Mouse (Mus musculus): ENCODE measurements at regions not wholly inside any gene's neighbourhood (a gene's known extent, or its start where the extent isn't known, plus 50 kb on each side); places are given as distances from the start of the nearest gene placed in this dataset.

DNA sequence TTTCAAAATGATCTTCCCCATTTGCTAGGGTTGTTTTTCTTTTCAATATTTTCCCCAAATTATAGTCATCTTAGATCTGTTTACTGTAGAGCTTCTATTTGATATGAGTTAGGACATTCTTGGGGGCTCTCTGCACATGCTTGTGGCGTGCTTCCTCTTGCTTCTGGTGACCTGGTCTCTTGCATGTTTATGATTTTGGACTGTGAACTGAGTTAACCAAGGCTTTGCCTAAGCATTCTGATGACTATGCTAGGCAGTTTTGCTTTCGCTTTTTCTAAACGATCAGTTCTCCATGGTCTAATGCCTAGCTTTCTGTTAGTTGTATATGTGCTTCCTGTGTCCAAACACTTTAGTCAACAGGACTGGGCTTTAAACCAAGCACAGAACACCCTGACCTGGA lies 339.4 kb upstream of the Sphkap start:
- Histone ChIP-seq H3K27ac (replicated peaks; ENCODE audit: low read depth, low read length) (no peak overlapping the region), H3K9me3 (replicated peaks; ENCODE audit: control insufficient read depth, low read length) (no peaks in the 10 kb centered on the region), H3K4me3 (ENCODE audit: low read depth, low read length) (no peak overlapping the region), H3K4me1 (ENCODE audit: control insufficient read depth, insufficient read depth, low read length) (no peaks in the 10 kb centered on the region), H3K27me3 (ENCODE audit: control insufficient read depth, insufficient read depth, low read length) (no peaks in the 10 kb centered on the region), H3K4me2 (ENCODE audit: low read depth, low read length) (no peak overlapping the region), H3K36me3 (replicated peaks; ENCODE audit: control insufficient read depth, insufficient read depth, low read depth, low read length) (no peaks in the 10 kb centered on the region), H3K9ac (replicated peaks; ENCODE audit: low read length) (no peak overlapping the region)
- WGBS, result 94% methylated on average over 3 of the region's 3 CpGs
- DNase-seq (ENCODE audit: low spot score) (no peak), ATAC-seq (replicated peaks; ENCODE audit: insufficient number of reproducible peaks, low FRiP score, low TSS enrichment, low read depth) (no peak)

DNA sequence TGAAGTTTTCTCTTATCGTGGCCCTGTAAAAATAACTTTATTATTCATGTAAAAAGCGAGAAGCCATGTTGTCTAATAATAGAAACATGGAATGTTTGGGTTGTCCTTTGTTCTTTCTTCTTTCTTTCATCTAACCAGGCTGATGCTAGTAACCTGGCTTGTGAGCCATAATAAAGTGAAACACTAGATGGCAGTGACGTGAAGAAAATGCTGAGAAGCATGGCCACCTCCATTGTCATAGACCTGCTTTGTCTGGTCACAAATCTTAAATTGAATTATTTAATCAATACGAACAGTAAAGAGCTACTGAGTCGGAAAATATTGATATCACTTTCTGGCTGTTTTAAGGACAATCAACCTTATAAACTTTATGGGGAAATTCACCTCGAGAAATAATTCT lies 338.0 kb upstream of the Sphkap start:
- H3K9ac ChIP-seq (replicated peaks; ENCODE audit: low read length), result no peak overlapping the region
- no peaks in the 10 kb centered on the region for H3K27me3 ChIP-seq (ENCODE audit: control insufficient read depth, insufficient read depth, low read length)
- no peak overlapping the region for H3K4me3 ChIP-seq (ENCODE audit: low read depth, low read length)
- H3K36me3 ChIP-seq (replicated peaks; ENCODE audit: control insufficient read depth, insufficient read depth, low read depth, low read length), result no peaks in the 10 kb centered on the region
- H3K27ac ChIP-seq (replicated peaks; ENCODE audit: low read depth, low read length), result no peak overlapping the region
- ATAC-seq (replicated peaks; ENCODE audit: insufficient number of reproducible peaks, low FRiP score, low TSS enrichment, low read depth) (no peak), DNase-seq (ENCODE audit: low spot score) (peak; percentile 83)
- H3K4me2 ChIP-seq (ENCODE audit: low read depth, low read length), result no peak overlapping the region
- H3K4me1 ChIP-seq (ENCODE audit: control insufficient read depth, insufficient read depth, low read length), result no peaks in the 10 kb centered on the region
- H3K9me3 ChIP-seq (replicated peaks; ENCODE audit: control insufficient read depth, low read length), result no peaks in the 10 kb centered on the region
- WGBS, result 30% methylated on average over 6 of the region's 6 CpGs

DNA sequence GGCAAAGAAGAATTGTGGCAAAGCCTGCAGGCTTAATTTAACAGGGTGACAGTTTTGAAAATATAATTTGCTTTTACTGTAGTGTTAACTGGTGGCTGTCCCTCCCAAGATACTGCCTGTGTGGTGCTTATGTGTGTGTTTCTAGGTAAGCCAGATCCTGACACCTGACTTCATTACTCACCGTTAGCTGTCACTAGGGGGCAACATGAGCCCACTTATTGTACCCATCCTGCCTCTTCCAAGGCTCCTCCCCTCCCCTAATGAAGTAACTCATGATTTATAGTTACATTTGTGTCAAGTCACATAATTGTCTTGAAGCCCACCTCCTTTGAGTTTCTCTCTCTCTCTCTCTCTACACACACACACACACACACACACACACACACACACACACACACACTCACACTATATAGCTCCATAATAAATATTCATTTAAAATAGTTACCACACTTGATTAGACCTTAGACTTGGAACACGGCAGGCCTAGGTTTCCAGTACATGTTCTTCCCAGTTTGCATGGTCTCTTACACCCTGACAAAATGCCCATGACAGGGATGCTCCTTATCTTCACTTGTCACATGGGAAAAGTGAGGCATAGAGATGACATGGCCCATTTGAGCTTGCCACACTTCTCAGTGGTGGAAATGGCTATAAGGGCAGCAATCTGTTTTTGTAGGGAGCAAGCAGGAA lies 328.6 kb upstream of the Sphkap start:
- peak; percentile 70 for DNase-seq (ENCODE audit: low spot score)
- no peak for ATAC-seq (replicated peaks; ENCODE audit: insufficient number of reproducible peaks, low FRiP score, low TSS enrichment, low read depth)
- Histone ChIP-seq H3K4me1 (ENCODE audit: control insufficient read depth, insufficient read depth, low read length) (no peaks in the 10 kb centered on the region), H3K9me3 (replicated peaks; ENCODE audit: control insufficient read depth, low read length) (no peaks in the 10 kb centered on the region), H3K27me3 (ENCODE audit: control insufficient read depth, insufficient read depth, low read length) (no peaks in the 10 kb centered on the region), H3K27ac (replicated peaks; ENCODE audit: low read depth, low read length) (no peak overlapping the region), H3K4me3 (ENCODE audit: low read depth, low read length) (no peak overlapping the region), H3K36me3 (replicated peaks; ENCODE audit: control insufficient read depth, insufficient read depth, low read depth, low read length) (no peaks in the 10 kb centered on the region), H3K4me2 (ENCODE audit: low read depth, low read length) (no peak overlapping the region), H3K9ac (replicated peaks; ENCODE audit: low read length) (no peak overlapping the region)
- WGBS, result 42% methylated on average over 2 of the region's 2 CpGs

GRCm38 (mm10) chr1:83731682-83732081 lies 323.7 kb upstream of the Sphkap start:
- no peak for ATAC-seq (replicated peaks; ENCODE audit: insufficient number of reproducible peaks, low FRiP score, low TSS enrichment, low read depth)
- no peaks in the 10 kb centered on the region for H3K27me3 ChIP-seq (ENCODE audit: control insufficient read depth, insufficient read depth, low read length)
- H3K9me3 ChIP-seq (replicated peaks; ENCODE audit: control insufficient read depth, low read length), result no peaks in the 10 kb centered on the region
- H3K36me3 ChIP-seq (replicated peaks; ENCODE audit: control insufficient read depth, insufficient read depth, low read depth, low read length), result no peaks in the 10 kb centered on the region
- H3K4me3 ChIP-seq (ENCODE audit: low read depth, low read length), result no peak overlapping the region
- no peak overlapping the region for H3K4me2 ChIP-seq (ENCODE audit: low read depth, low read length)
- WGBS, result 65% methylated on average over 1 of the region's 1 CpGs
- no peaks in the 10 kb centered on the region for H3K4me1 ChIP-seq (ENCODE audit: control insufficient read depth, insufficient read depth, low read length)
- DNase-seq (ENCODE audit: low spot score), result no peak
- no peak overlapping the region for H3K27ac ChIP-seq (replicated peaks; ENCODE audit: low read depth, low read length)
- H3K9ac ChIP-seq (replicated peaks; ENCODE audit: low read length), result no peak overlapping the region

GRCm38 (mm10) chr1:83728810-83729209 lies 320.8 kb upstream of the Sphkap start:
- no peak for DNase-seq (ENCODE audit: low spot score)
- no peak for ATAC-seq (replicated peaks; ENCODE audit: insufficient number of reproducible peaks, low FRiP score, low TSS enrichment, low read depth)
- H3K9me3 ChIP-seq (replicated peaks; ENCODE audit: control insufficient read depth, low read length), result no peaks in the 10 kb centered on the region
- H3K36me3 ChIP-seq (replicated peaks; ENCODE audit: control insufficient read depth, insufficient read depth, low read depth, low read length), result no peaks in the 10 kb centered on the region
- H3K4me2 ChIP-seq (ENCODE audit: low read depth, low read length), result no peak overlapping the region
- WGBS, result 77% methylated on average over 6 of the region's 6 CpGs
- no peak overlapping the region for H3K27ac ChIP-seq (replicated peaks; ENCODE audit: low read depth, low read length)
- H3K27me3 ChIP-seq (ENCODE audit: control insufficient read depth, insufficient read depth, low read length), result no peaks in the 10 kb centered on the region
- H3K9ac ChIP-seq (replicated peaks; ENCODE audit: low read length), result no peak overlapping the region
- no peak overlapping the region for H3K4me3 ChIP-seq (ENCODE audit: low read depth, low read length)
- H3K4me1 ChIP-seq (ENCODE audit: control insufficient read depth, insufficient read depth, low read length), result no peaks in the 10 kb centered on the region

- ATAC-seq (replicated peaks; ENCODE audit: insufficient number of reproducible peaks, low FRiP score, low TSS enrichment, low read depth) (no peak), DNase-seq (ENCODE audit: low spot score) (no peak)
Observed at GRCm38 (mm10) chr1:83727938-83728337, 319.9 kb upstream of the Sphkap start.

DNA sequence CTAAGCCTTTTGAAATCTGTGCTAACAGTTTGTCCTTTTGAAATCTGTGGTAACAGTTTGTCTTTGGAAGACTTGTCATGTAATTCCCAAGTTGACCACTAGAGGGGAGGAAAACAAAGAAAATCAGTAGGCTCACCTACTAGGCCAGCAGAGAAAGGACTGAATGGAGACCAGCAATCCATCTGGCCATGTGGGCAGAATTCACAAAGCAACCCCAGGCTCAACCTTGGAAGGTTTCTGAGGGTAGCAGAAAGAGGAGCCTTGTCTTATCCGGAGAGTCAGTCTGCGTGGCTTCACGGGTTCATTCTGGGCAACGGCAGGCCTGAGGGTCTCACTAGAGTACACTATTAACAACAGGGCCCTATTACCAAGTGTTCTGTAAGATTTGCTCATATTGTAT lies 319.2 kb upstream of the Sphkap start:
- no peak overlapping the region for H3K4me2 ChIP-seq (ENCODE audit: low read depth, low read length)
- no peak overlapping the region for H3K9ac ChIP-seq (replicated peaks; ENCODE audit: low read length)
- no peak overlapping the region for H3K27ac ChIP-seq (replicated peaks; ENCODE audit: low read depth, low read length)
- ATAC-seq (replicated peaks; ENCODE audit: insufficient number of reproducible peaks, low FRiP score, low TSS enrichment, low read depth), result no peak
- no peaks in the 10 kb centered on the region for H3K36me3 ChIP-seq (replicated peaks; ENCODE audit: control insufficient read depth, insufficient read depth, low read depth, low read length)
- 77% methylated on average over 4 of the region's 4 CpGs for WGBS
- H3K9me3 ChIP-seq (replicated peaks; ENCODE audit: control insufficient read depth, low read length), result no peaks in the 10 kb centered on the region
- H3K4me3 ChIP-seq (ENCODE audit: low read depth, low read length), result no peak overlapping the region
- DNase-seq (ENCODE audit: low spot score), result peak; percentile 83
- no peaks in the 10 kb centered on the region for H3K27me3 ChIP-seq (ENCODE audit: control insufficient read depth, insufficient read depth, low read length)
- H3K4me1 ChIP-seq (ENCODE audit: control insufficient read depth, insufficient read depth, low read length), result no peaks in the 10 kb centered on the region

More at GRCm38 (mm10) chr1:83727938-83728337, 319.9 kb upstream of the Sphkap start:
- Histone ChIP-seq H3K4me2 (ENCODE audit: low read depth, low read length) (no peak overlapping the region), H3K9me3 (replicated peaks; ENCODE audit: control insufficient read depth, low read length) (no peaks in the 10 kb centered on the region), H3K4me3 (ENCODE audit: low read depth, low read length) (no peak overlapping the region), H3K27me3 (ENCODE audit: control insufficient read depth, insufficient read depth, low read length) (no peaks in the 10 kb centered on the region), H3K9ac (replicated peaks; ENCODE audit: low read length) (no peak overlapping the region), H3K36me3 (replicated peaks; ENCODE audit: control insufficient read depth, insufficient read depth, low read depth, low read length) (no peaks in the 10 kb centered on the region), H3K4me1 (ENCODE audit: control insufficient read depth, insufficient read depth, low read length) (no peaks in the 10 kb centered on the region), H3K27ac (replicated peaks; ENCODE audit: low read depth, low read length) (no peak overlapping the region)
- WGBS, result 93% methylated on average over 4 of the region's 4 CpGs

DNA sequence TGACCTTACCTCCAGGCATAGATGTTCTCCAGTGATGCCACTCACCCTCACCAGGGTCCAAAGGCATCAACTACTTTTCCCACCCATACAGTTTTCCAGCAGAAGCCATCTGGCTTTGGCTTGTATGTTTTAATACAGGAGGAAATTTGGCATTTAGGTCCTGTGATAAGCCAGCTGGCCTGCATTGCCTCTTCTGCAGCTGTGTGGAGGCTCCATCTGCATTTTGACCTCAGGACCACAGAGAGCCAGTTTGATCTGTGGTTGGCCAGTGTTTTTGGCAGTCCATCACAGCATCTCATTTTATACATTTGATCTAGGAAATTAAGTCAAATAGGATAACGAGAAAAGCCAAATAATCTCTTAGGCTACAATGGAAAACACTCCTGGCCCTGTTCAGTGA lies 315.1 kb upstream of the Sphkap start:
- no peaks in the 10 kb centered on the region for H3K36me3 ChIP-seq (replicated peaks; ENCODE audit: control insufficient read depth, insufficient read depth, low read depth, low read length)
- no peaks in the 10 kb centered on the region for H3K27me3 ChIP-seq (ENCODE audit: control insufficient read depth, insufficient read depth, low read length)
- DNase-seq (ENCODE audit: low spot score) (no peak), ATAC-seq (replicated peaks; ENCODE audit: insufficient number of reproducible peaks, low FRiP score, low TSS enrichment, low read depth) (no peak)
- H3K4me1 ChIP-seq (ENCODE audit: control insufficient read depth, insufficient read depth, low read length), result no peaks in the 10 kb centered on the region
- H3K9ac ChIP-seq (replicated peaks; ENCODE audit: low read length), result no peak overlapping the region
- H3K27ac ChIP-seq (replicated peaks; ENCODE audit: low read depth, low read length), result no peak overlapping the region
- no peaks in the 10 kb centered on the region for H3K9me3 ChIP-seq (replicated peaks; ENCODE audit: control insufficient read depth, low read length)
- no peak overlapping the region for H3K4me3 ChIP-seq (ENCODE audit: low read depth, low read length)
- whole genome bisulfite sequencing, result 62% methylated on average over 1 of the region's 1 CpGs
- H3K4me2 ChIP-seq (ENCODE audit: low read depth, low read length), result no peak overlapping the region
